In the genomic region with DNA sequence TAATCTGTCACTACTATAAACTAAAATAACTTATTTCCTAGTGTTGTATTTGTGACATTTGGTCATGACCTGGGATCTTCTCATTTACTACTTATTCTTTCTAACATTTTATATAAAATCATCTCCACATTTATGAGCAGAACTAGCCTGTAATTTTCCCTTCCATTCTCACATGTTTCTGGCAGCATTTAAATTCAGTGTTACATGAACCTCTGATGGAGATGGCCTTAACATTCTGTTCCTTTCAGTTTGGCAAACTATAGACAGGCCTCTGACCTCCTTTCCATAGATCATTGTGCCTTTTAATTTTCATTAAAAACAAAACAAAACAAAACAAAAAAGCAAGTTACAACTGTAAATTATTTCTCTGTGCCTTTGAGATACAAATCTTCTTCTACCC, we compare ENCODE assay signal across 33 mouse cellular contexts.
"Had no signal": no experiment of that assay in that cellular context is flagged by ENCODE, and none has a peak within 500 bp of the region (broad histone marks: within the 10 kb centered on the region; RNA-seq: fewer than 3 reads in every experiment).

No protein-coding gene starts in this region.

- H3K4me1 ChIP-seq: limb, embryonic 10.5 days; limb, embryonic 12.5 days; limb, embryonic 13.5 days; limb, embryonic 15.5 days; liver, embryonic 12.5 days; liver, embryonic 13.5 days; liver, embryonic 15.5 days; lung, embryonic 15.5 days; midbrain, embryonic 10.5 days; midbrain, embryonic 12.5 days; midbrain, embryonic 13.5 days; midbrain, embryonic 15.5 days; neural tube, embryonic 12.5 days; neural tube, embryonic 13.5 days had no signal

- H3K27ac ChIP-seq: limb, embryonic 10.5 days; limb, embryonic 12.5 days; limb, embryonic 13.5 days; limb, embryonic 15.5 days; liver, embryonic 12.5 days; liver, embryonic 13.5 days; liver, embryonic 14.5 days; liver, embryonic 15.5 days; lung, embryonic 15.5 days; macrophage; midbrain, embryonic 10.5 days; midbrain, embryonic 12.5 days; midbrain, embryonic 13.5 days; midbrain, embryonic 15.5 days; neural tube, embryonic 12.5 days; neural tube, embryonic 13.5 days had no signal

- H3K27me3 ChIP-seq: limb, embryonic 12.5 days; limb, embryonic 13.5 days; limb, embryonic 15.5 days; liver, embryonic 12.5 days; liver, embryonic 13.5 days; liver, embryonic 15.5 days; lung, embryonic 15.5 days; midbrain, embryonic 12.5 days; midbrain, embryonic 13.5 days; midbrain, embryonic 15.5 days; neural tube, embryonic 12.5 days; neural tube, embryonic 13.5 days had no signal

- H3K4me2 ChIP-seq: limb, embryonic 12.5 days; limb, embryonic 13.5 days; limb, embryonic 15.5 days; liver, embryonic 11.5 days; liver, embryonic 12.5 days; liver, embryonic 13.5 days; liver, embryonic 15.5 days; lung, embryonic 14.5 days; lung, embryonic 15.5 days; midbrain, embryonic 11.5 days; midbrain, embryonic 12.5 days; midbrain, embryonic 13.5 days; midbrain, embryonic 15.5 days; neural tube, embryonic 12.5 days; neural tube, embryonic 13.5 days had no signal

- H3K9ac ChIP-seq: limb, embryonic 12.5 days; limb, embryonic 13.5 days; limb, embryonic 15.5 days; liver, embryonic 12.5 days; liver, embryonic 13.5 days; liver, embryonic 14.5 days; liver, embryonic 15.5 days; liver, postnatal 0 days; lung, embryonic 14.5 days; lung, embryonic 15.5 days; midbrain, embryonic 12.5 days; midbrain, embryonic 13.5 days; midbrain, embryonic 15.5 days; neural tube, embryonic 12.5 days; neural tube, embryonic 13.5 days had no signal

- DNase-seq: left cerebral cortex, postnatal 4 days; liver; liver, embryonic 13.5 days; liver, postnatal 0 days; lung, adult 18-20 months; lung, adult 2 months; lung, embryonic 14.5 days; lung, postnatal 10 days; lung, postnatal 14 days; lung, postnatal 36 days; lung, postnatal 4 days; midbrain, embryonic 14.5 days had no signal

- ATAC-seq: liver, embryonic 12.5 days; liver, postnatal 0 days; lung, postnatal 0 days; midbrain, embryonic 13.5 days; midbrain, embryonic 15.5 days; midbrain, embryonic 16.5 days had no signal

- H3K4me3 ChIP-seq: limb, embryonic 10.5 days; limb, embryonic 12.5 days; limb, embryonic 13.5 days; limb, embryonic 15.5 days; liver, embryonic 12.5 days; liver, embryonic 13.5 days; liver, embryonic 15.5 days; lung, embryonic 15.5 days; megakaryocyte, embryonic 14.5 days; midbrain, embryonic 10.5 days; midbrain, embryonic 12.5 days; midbrain, embryonic 13.5 days; midbrain, embryonic 15.5 days; myocyte; neural tube, embryonic 12.5 days; neural tube, embryonic 13.5 days had no signal

- H3K9me3 ChIP-seq: limb, embryonic 10.5 days; limb, embryonic 12.5 days; limb, embryonic 13.5 days; limb, embryonic 15.5 days; liver, embryonic 12.5 days; liver, embryonic 13.5 days; liver, embryonic 15.5 days; lung, embryonic 15.5 days; megakaryocyte, embryonic 14.5 days; midbrain, embryonic 10.5 days; midbrain, embryonic 12.5 days; midbrain, embryonic 13.5 days; midbrain, embryonic 15.5 days; neural tube, embryonic 12.5 days; neural tube, embryonic 13.5 days had no signal

- H3K36me3 ChIP-seq: limb, embryonic 10.5 days; limb, embryonic 12.5 days; limb, embryonic 13.5 days; limb, embryonic 15.5 days; liver, embryonic 12.5 days; liver, embryonic 13.5 days; liver, embryonic 15.5 days; lung, embryonic 15.5 days; midbrain, embryonic 10.5 days; midbrain, embryonic 12.5 days; midbrain, embryonic 13.5 days; midbrain, embryonic 15.5 days; neural tube, embryonic 12.5 days; neural tube, embryonic 13.5 days had no signal
